Mouse (Mus musculus) layer of hippocampus, postnatal 36 days (tissue): ENCODE data around the gene Lrrc40. TPM values are rescaled to one million over a fixed set of nuclear protein-coding genes. Genes with fewer than 3 reads are reported as not detected.
A peak's percentile ranks its signal among the peaks of the same experiment; 100 is the strongest.
"Not testable (repeated sequence)": the region's sequence is repeated elsewhere in the genome, so short reads cannot be mapped to it uniquely, and the experiment has no call there.

Experiments used
- DNase-seq, 2 experiments: peaks; one replicate each; pipeline ENCODE4 v3.0.0; 2022
- total RNA-seq, 2 experiments: library from RNA; stranded (reverse); gene quantifications; 2 replicates each; pipeline ENCODE4 v1.2.3; 2021

Gene Lrrc40
- total RNA-seq, 2 experiments from 2014 or later: 25.1 to 29.8 TPM

DNA sequence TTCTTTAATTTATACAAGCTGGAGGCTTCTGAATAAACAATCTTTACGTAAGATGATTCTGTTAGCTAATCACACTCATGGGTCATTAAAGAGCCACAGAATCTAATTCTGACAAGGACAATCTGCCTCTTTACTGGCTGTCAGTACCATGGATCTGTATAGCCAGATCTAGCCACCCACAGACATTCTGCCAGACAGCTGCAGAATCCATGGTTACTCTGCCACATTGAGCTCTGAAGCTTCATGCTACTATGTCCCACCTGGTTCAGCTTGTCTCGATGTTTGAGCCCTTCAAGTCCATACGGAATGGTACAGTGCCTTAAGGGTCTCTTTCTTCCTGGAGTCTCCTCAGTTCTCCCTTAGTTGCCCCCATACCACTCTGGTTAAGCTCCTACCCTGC lies 55.1 kb downstream of the Lrrc40 start:
- DNase-seq: peak; percentile 64 to 66

DNA sequence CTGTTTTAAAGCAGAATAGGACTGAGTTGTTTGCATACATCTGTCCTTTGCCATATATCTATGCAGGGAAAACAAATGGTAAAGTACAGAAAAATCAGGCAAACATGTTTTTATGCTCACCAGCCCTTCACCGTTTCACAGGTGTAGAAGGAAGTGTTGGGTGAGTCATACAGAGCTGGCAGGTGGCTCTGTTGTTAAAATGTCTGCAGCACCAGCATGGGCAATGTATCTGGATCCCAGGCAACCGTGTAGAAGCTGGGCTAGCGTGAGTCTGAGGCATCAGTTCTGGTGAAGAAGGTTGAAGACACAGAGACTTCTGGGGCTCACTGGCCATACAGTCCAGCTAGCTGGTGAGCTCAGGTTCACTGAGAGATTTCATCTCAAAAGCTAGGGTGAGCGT lies 57.5 kb downstream of the Lrrc40 start:
- no peak for DNase-seq

DNA sequence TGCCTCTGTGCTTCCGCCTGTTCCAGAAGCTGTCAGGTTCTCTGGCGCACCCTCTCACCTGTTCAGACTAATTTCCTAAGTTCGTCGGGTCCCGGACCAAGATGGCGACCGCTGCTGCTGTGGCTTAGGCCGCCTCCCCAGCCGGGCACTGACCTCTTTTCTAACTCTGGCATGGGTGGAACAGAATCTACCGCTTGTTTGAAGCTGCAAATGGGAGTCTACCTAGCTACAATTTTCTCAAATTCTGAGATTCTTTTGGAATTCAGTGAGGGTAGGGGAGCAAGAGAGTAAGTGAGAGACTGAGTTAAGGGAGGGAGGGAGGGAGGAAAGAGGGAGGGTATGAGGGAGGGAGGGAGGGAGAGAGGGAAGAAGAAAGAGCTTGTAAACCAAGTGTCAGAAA lies 65.6 kb downstream of the Lrrc40 start:
- not testable (repeated sequence) for DNase-seq

DNA sequence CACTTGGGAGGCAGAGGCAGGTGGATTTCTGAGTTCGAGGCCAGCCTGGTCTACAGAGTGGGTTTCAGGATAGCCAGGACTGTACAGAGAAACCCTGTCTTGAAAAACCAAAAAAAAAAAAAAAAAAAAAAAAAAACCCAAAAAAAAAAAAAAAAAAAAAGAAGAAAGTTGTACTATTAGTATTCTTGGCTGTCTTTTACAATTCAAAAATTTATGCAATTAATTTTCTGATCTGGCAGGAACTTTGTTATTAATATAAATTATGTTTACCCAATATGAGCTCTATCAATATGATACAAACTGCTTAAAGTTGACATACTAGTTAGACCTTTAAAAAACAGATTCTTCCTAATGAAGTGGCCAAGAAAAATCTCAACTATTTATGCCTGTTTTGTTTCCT lies 66.1 kb downstream of the Lrrc40 start:
- not testable (repeated sequence) for DNase-seq

DNA sequence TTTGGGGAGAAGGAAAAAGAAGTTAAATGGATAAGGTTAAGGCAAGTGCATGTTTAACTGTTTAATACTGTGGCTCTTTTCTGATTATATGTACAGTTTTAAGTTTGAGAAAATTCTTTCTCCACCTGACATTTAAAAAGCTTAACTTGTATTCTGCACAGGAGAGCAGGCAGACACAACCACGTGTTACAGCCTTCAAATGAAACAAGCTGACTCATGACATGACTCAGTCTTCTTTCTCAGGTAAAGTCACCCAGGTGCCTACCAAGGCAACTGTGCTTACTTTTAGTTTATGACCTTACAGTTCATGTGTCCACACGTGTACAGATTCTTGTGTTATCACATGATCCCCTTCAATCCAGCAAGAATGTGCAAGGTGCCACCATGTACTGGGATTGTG lies 67.0 kb downstream of the Lrrc40 start:
- no peak for DNase-seq

DNA sequence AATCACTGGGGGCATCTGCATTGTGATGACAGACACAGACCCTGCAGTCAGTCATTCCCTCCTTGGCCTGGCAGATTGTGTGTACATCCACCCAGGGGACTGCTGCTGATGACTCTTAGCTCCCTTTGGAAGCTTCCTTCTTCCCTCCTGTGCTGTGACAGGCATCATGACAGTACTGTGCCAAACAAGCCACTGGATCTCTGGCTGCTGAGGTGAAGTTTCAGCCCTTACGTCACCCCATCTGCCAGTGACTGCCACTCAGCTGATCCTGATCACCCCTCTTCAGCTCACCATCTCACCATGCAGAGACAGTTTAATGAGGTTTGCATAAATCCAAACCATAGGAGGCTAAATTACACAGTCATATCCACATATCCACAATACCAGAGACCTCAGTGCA lies 68.8 kb downstream of the Lrrc40 start:
- DNase-seq: no peak

Other genes starting within 250 kb of the Lrrc40 start
- 1 to 10 TPM; 7.2 TPM for gene Cth, start 111.6 kb upstream of the Lrrc40 start, total RNA-seq
- gene Ankrd13c, start 89.4 kb upstream of the Lrrc40 start, total RNA-seq: 100 to 1,000 TPM; 111 to 113 TPM
- 100 to 1,000 TPM; 160 to 196 TPM for gene Srsf11, start within 50 bp of the Lrrc40 start, total RNA-seq